Mouse (Mus musculus) limb, embryonic 10.5 days (tissue): Measurements from ENCODE around the gene Kpna7. TPM values are rescaled to one million over a fixed set of nuclear protein-coding genes. Genes with fewer than 3 reads are reported as not detected.

Experiments used
- DNase-seq: peaks from one replicate; pipeline ENCODE4 v3.0.0-alpha.2; 2017; ENCODE audit warnings: low spot score
- H3K27ac ChIP-seq: fragments of 300-500 bp; sonication (generic); 2 replicates; pipeline ENCODE4 v1.5.1; 2016; ENCODE audit warnings: mild to moderate bottlenecking
- H3K27me3 ChIP-seq: fragments of 300-500 bp; sonication (generic); 2 replicates; pipeline ENCODE4 v1.6.1; 2016; ENCODE audit warnings: low read depth, mild to moderate bottlenecking; ENCODE audit not compliant: poor library complexity, severe bottlenecking
- H3K36me3 ChIP-seq: fragments of 300-500 bp; sonication (generic); 2 replicates; pipeline ENCODE4 v1.6.1; 2016; ENCODE audit warnings: mild to moderate bottlenecking, moderate library complexity
- H3K4me1 ChIP-seq: fragments of 300-500 bp; sonication (generic); 2 replicates; pipeline ENCODE4 v1.6.1; 2016
- H3K4me3 ChIP-seq: fragments of 300-500 bp; sonication (generic); 2 replicates; pipeline ENCODE4 v1.5.1; 2016; ENCODE audit warnings: mild to moderate bottlenecking, moderate library complexity
- H3K9me3 ChIP-seq: fragments of 300-500 bp; sonication (generic); replicated peaks from 2 replicates; pipeline ENCODE4 v1.6.1; 2016; ENCODE audit warnings: mild to moderate bottlenecking
- WGBS: fragments of 180-500 bp; shearing (Covaris S2); methylation state at CpG from one replicate; pipeline ENCODE4 v1.1.7; 2016; 5-methylcytosine and 5-hydroxymethylcytosine counted together
- polyA plus RNA-seq: library from polyadenylated mRNA; unstranded; fragments of >200 nt; fragmentation: Nextera tagmentation; extraction: Ambion mirVana; gene quantifications from 2 replicates; pipeline ENCODE4 v1.2.1, GENCODE M21; 2016

Gene Kpna7
- polyA plus RNA-seq, 1 experiment from 2014 or later, result not detected

DNA sequence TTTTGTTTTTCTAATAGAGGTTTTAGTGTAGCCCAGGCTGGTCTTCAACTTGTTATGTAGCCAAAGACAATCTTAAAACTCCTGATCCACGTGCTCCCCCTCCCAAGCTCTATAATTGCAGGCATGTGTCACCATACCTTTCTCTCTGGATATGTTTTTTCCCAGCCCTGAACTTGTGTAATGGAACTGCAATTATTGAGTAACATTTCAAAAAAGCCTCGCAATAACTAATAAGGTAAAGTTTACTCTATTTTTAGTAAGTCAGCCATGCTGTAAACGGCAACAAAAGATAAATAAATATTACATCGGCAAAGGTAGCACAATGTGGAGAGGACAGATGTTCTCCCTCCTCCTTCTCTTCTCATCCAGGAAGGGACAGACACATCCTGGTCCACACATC, 139.5 kb downstream of the Kpna7 start:
- DNase-seq, result no peak
- 90% methylated on average over 4 of the region's 4 CpGs for WGBS
- Histone ChIP-seq H3K27ac (no peak overlapping the region), H3K4me3 (no peak overlapping the region), H3K36me3 (no peaks in the 10 kb centered on the region), H3K27me3 (no peaks in the 10 kb centered on the region), H3K4me1 (peaks cover 11% of the 10 kb centered on the region), H3K9me3 (no peaks in the 10 kb centered on the region)

DNA sequence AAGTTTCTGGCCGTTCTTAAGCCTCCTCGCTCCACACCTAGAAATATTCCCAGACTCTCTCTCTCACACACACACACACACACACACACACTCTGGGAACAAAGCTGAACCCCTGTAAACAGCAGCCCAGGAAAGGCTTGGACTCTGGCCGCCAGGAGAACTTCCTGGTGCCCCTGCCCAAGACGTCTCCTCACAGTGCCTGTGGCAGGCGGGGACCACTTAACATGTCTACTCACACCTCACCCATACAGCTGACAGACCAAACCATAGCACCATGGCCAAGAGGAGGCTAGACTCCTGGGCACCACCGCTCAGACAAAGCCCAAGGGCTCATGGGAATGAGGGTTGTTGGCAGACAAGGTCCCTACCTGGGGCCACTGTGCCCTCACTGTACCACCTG, 140.5 kb downstream of the Kpna7 start:
- 85% methylated on average over 6 of the region's 6 CpGs for WGBS
- H3K4me3 ChIP-seq, result no peak overlapping the region

GRCm38 (mm10) chr5:144942431-144942830, 141.4 kb downstream of the Kpna7 start:
- no peak for DNase-seq
- Histone ChIP-seq H3K4me3 (no peak overlapping the region), H3K4me1 (peaks cover 5% of the 10 kb centered on the region; the same call in 1 of the 2 replicates), H3K9me3 (no peaks in the 10 kb centered on the region), H3K36me3 (no peaks in the 10 kb centered on the region), H3K27me3 (no peaks in the 10 kb centered on the region), H3K27ac (no peak overlapping the region)
- WGBS, result 71% methylated on average over 9 of the region's 9 CpGs

More for the DNA sequence above, 140.5 kb downstream of the Kpna7 start:
- H3K4me1 ChIP-seq, result peaks cover 8% of the 10 kb centered on the region
- H3K36me3 ChIP-seq, result no peaks in the 10 kb centered on the region
- H3K27ac ChIP-seq, result no peak overlapping the region
- H3K27me3 ChIP-seq, result no peaks in the 10 kb centered on the region
- no peaks in the 10 kb centered on the region for H3K9me3 ChIP-seq
- no peak for DNase-seq

- H3K4me3 ChIP-seq, result no peak overlapping the region
- H3K27ac ChIP-seq, result no peak overlapping the region
- H3K36me3 ChIP-seq, result no peaks in the 10 kb centered on the region
- H3K4me1 ChIP-seq, result peaks cover 11% of the 10 kb centered on the region; the same call in 1 of the 2 replicates
- H3K27me3 ChIP-seq, result no peaks in the 10 kb centered on the region
- WGBS, result 80% methylated on average over 3 of the region's 3 CpGs
- no peaks in the 10 kb centered on the region for H3K9me3 ChIP-seq
- no peak for DNase-seq
Observed at GRCm38 (mm10) chr5:144940904-144941303, 142.9 kb downstream of the Kpna7 start.

GRCm38 (mm10) chr5:144937304-144937703, 146.5 kb downstream of the Kpna7 start:
- Histone ChIP-seq H3K27ac (no peak overlapping the region), H3K4me3 (no peak overlapping the region), H3K36me3 (no peaks in the 10 kb centered on the region), H3K9me3 (no peaks in the 10 kb centered on the region), H3K27me3 (no peaks in the 10 kb centered on the region), H3K4me1 (peaks cover 31% of the 10 kb centered on the region)
- 91% methylated on average over 2 of the region's 2 CpGs for WGBS
- no peak for DNase-seq

Other genes with a start within 250 kb of the Kpna7 start
- gene Smurf1, start 118.2 kb downstream of the Kpna7 start, polyA plus RNA-seq, result 15.0 and 19.4 TPM in 2 replicates
- not detected in 2 replicates for gene Gm4871, start 51.3 kb downstream of the Kpna7 start, polyA plus RNA-seq
- not detected in 2 replicates for gene 1700018F24Rik, start 41.0 kb downstream of the Kpna7 start, polyA plus RNA-seq
- gene Arpc1a, start 200 bp downstream of the Kpna7 start, polyA plus RNA-seq, result 111 and 125 TPM in 2 replicates
- gene Arpc1b, start 30.2 kb upstream of the Kpna7 start, polyA plus RNA-seq, result 148 and 161 TPM in 2 replicates
- gene Pdap1, start 56.2 kb upstream of the Kpna7 start, polyA plus RNA-seq, result 133 and 154 TPM in 2 replicates
- 277 and 305 TPM in 2 replicates for gene Bud31, start 56.3 kb upstream of the Kpna7 start, polyA plus RNA-seq
- 18.4 and 21.8 TPM in 2 replicates for gene Ptcd1, start 83.1 kb upstream of the Kpna7 start, polyA plus RNA-seq
- gene Cpsf4, start 83.2 kb upstream of the Kpna7 start, polyA plus RNA-seq, result 90.8 and 93.9 TPM in 2 replicates
- gene Atp5j2, start 108.0 kb upstream of the Kpna7 start, polyA plus RNA-seq, result 530 and 569 TPM in 2 replicates
- gene Zkscan14, start 117.8 kb upstream of the Kpna7 start, polyA plus RNA-seq, result 6.6 and 7.3 TPM in 2 replicates
- 16.2 and 20.9 TPM in 2 replicates for gene Zkscan5, start 120.5 kb upstream of the Kpna7 start, polyA plus RNA-seq
- 26.0 and 31.2 TPM in 2 replicates for gene Zfp655, start 147.7 kb upstream of the Kpna7 start, polyA plus RNA-seq
- 0.43 and 0.67 TPM in 2 replicates for gene Zscan25, start 196.5 kb upstream of the Kpna7 start, polyA plus RNA-seq